Mouse (Mus musculus) A20 (cell line): Measurements from ENCODE around the gene Midn.

Source experiments
- DNase-seq: peaks from one replicate; pipeline ENCODE4 v3.0.0-alpha.2; 2011; ENCODE audit warnings: low read depth, low spot score

Midn gene

GRCm38 (mm10) chr10:80147719-80148601, at the start of gene Midn:
TSS of gene Midn (plus strand) at chr10:80148272.
- peak; percentile 91 for DNase-seq

DNA sequence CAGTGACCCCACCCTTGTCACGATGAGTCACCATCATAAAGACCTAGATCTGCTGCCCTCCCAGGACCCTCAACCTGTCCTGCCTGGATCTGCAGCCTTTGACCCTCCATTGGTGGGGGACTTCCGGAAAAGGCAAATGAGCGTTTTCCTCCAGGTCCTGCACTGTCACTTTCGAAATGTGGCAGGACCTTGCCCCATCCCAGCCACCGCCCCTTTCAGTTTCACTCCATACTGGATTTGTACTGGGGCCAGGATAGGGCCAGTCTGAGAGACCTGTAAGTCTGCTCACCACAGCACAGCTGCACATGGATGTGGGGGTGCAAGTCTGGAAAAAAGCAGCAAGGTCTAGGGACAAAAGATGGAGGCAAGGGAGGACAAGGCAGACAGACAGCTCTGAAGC, 49.4 kb upstream of the Midn start:
- DNase-seq: no peak

DNA sequence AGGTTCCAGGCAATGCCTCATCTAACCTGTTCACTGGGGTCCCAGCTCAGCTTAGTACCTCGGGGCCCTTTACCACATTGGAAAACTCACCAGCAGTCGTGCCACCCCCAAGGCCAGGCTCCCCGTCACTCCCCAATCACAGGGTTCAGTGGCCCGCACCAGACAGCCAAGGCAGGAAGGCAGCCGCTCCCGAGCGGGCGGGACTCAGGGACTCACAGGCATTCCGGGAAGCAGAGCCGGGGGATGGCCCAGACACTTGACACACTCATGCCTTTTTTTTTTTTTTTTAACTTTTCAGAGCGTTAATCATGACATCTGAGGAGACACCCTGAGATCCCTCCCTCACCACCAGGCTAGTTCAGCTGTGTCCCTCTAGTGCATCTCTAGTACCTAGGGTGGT, 47.1 kb upstream of the Midn start:
- no peak for DNase-seq

DNA sequence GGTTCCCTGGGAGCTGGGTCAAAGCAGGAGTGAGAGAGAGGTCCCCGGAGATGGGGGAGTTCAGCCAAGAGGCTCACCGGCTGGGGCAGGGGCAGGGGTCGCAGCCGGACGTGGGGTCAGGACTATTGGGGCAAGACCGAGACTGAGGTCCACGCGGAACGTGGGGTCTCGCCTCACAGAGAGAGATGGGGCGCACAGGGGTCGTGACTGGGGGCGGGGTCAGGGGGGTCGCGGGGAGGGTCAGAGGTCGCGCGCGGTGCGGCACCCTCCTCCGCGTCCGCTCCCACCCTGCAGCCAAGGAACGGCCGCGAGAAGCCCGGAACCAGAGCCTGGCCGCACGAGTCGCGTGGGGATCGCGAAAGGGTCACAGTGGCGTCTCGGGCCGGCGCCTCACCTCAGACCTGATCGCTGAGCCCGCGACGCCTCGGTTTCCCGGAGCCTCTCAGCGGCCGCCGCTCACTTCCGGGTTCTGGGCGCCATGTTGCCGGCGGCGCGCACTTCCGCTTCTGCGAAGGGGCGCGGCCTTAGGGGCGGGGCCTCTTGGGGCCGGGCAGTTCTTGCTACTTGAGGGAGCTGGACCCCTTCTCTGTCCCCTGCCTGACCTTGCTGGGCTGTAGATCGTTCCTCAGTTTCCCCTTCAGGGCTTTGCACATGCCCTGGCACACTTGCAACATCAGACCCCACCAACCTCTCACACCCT, 45.7 kb upstream of the Midn start:
- peak; percentile 91 for DNase-seq

DNA sequence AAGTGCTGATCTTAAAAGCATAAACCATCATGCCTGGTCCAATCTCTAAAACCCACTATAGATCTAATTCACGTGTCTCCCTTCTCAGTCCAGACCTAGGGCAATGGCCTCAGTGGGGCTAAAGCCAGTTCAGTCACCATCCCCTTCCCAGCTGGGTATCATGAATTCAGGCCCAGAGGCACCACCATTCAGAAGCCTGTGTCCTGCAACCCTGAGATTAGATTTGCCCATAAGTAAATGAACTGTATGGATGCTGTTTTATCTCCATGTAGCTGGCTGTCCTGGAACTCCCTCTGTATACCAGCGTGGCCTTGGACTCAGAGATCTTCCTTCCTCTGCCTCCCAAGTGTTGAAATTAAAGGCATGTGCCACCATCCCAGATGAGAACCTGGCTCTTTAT, 45.0 kb upstream of the Midn start:
- no peak for DNase-seq

- no peak for DNase-seq
Observed at GRCm38 (mm10) chr10:80104181-80104580, 43.9 kb upstream of the Midn start.

DNA sequence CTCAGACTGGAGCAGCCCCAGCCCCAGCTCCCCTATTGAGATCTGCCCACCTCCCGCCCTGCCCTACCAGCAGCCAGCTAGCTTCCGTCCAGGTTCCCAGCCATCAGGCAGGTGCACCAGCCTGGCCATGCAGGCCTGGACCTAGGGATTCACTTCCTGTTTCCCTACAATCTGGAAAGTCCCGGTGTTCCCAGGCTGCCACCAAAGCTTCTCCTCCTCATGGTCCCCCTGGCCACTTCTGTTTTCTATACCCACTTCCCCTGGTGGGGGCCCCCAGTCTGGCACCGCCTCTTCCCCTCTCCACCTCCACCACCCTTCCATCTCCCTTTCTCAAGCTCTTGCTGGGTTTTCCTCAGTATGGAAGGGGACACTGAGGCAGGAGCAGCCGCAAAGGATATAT, 42.6 kb upstream of the Midn start, which contains the start of gene Sbno2:
Gene Sbno2, minus strand, starts transcription at position 112 of the 400 bp plus-strand sequence.
- DNase-seq: peak; percentile 82

- DNase-seq: no peak
Observed at GRCm38 (mm10) chr10:80105926-80106325, 42.1 kb upstream of the Midn start.

- DNase-seq: no peak
Observed at GRCm38 (mm10) chr10:80107678-80108077, 40.4 kb upstream of the Midn start.

GRCm38 (mm10) chr10:80114341-80115284, 33.5 kb upstream of the Midn start:
- peak; percentile 90 for DNase-seq

DNA sequence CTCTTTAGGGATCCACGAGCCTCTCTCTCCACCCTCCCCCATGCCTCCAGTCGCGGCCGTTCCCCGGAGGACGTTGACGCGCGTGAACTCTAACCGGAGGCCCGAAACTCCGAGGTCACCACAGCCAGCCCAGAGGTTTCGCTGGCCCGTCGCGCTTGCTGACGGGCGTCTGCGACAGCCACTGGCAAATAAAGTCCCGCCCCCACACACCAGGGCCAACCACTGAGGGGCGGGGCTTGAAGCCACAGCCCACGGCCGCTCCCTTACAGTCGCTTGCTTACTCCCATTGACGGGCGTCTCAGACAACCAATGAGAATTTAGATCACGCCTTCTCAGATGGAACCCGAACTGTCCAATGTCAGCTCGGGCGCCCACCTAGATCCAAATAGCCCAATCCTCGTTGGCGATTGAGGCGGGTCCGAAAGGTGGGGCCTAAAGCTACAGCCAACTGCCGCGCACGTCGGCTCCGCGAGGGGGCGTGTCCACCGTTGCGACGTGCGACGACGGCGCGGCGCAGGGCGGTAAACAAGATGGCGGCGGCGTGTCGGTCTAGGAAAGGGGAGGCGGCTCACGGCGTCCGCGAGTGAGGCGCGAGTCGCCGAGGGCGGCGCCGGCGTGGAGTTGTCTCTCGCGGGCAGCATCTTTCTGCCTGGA, 32.7 kb upstream of the Midn start, which contains the start of gene Stk11:
Gene Stk11, plus strand, starts transcription at position 514 of the 654 bp plus-strand sequence.
- peak; percentile 100 for DNase-seq

DNA sequence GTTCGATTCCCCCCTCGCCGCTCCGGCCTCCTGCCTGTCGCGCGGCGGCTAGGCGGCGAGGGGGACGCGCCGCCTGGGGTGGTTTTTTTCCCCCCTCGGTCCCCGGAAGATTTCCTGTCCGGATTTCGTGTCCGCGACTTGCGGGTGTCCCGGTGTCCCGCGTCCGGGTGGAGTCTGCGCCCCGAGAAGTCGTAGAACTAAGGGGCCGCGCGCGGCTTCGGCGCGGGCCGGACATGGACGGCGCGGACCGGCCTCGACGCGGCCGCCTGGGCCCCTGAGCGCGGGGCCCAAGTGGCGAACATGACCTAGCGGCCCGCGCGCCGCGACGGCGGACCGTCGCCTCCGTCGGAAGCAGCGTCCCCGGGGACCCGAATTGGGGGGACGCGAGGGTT, 32.1 kb upstream of the Midn start:
- DNase-seq: no peak

DNA sequence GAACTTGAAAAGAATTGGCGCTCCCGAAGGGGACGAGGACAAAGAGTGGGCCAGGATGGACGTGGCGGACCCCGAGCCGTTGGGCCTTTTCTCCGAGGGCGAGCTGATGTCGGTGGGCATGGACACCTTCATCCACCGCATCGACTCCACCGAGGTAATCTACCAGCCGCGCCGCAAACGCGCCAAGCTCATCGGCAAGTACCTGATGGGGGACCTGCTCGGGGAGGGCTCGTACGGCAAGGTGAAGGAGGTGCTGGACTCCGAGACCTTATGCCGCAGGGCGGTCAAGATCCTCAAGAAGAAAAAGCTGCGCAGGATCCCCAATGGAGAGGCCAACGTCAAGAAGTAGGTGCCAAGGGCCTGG, 31.5 kb upstream of the Midn start:
- DNase-seq: no peak

GRCm38 (mm10) chr10:80116927-80117691, 31.0 kb upstream of the Midn start:
- DNase-seq: peak; percentile 80

DNA sequence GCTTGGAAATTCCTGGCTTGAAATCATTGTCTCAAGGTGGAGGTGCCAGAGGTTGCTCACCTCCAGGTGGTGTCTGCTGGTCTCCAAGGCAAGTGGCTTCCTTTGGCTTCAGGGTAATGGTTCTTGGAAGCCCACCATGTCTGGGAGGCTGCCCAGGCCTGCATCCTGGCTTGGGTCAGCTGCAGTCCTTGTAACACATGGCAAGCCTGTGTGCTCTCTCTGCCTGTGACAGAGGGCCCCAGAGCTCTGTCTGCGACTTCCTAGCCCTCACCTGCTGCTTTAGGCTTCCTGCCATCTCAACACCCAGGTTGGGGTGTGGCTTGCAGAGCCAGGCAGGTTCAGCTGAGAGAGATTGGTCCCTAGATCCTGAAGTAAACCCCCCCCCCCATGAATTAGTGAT, 30.3 kb upstream of the Midn start:
- no peak for DNase-seq

- DNase-seq: no peak
Observed at GRCm38 (mm10) chr10:80118552-80118951, 29.5 kb upstream of the Midn start.

- DNase-seq: no peak
Observed at GRCm38 (mm10) chr10:80120146-80120545, 27.9 kb upstream of the Midn start.

DNA sequence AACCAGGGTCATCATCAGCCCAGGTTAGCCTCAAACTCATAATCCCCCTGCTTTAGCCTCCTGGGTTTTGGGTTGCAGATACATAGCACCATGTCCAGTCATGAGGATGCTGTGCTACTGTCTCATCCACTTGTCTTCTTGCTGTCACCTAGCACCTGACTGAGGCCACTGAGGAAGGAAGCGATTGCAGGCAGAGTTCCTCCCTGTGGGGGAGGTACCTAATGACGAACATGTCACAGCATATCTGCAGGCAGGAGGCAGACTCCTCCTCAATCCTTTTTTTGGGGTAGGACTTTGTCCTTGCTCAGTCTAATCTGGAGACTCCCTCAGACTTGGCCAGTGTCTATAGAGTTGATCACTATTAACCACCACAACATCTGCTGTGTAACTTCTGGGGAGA, 26.4 kb upstream of the Midn start:
- DNase-seq: no peak

DNA sequence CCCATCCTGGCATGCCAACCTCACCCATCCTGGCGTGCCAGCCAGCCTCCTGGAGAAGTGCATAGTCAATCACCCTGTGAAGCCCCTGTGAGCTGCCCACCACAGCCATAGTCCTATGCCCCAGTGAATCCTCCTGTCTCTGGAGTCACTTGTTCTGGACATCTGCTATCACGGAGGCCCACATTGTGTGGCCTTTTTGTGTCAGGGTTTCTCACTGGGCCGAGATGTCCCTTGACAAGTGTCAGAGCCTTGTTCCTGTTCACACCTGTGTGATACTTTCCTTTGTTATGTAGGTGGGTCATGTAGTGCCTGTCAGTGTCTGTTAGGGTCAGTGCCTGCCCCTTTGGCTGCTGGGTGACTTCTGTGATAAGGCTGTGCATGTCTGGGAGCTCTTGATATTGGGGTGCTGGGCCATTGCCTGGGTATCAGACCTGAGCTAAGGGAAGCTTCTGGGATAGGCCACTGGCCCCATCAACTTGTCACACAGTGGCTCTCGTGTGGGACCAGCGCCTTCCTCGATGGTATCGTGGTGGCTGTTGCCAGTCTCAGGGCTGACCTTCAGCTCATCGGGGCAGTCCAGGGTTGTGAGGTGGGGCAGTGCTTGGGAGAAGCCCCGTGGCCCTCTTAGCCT, 24.0 kb upstream of the Midn start:
- no peak for DNase-seq

GRCm38 (mm10) chr10:80127920-80128319, 20.2 kb upstream of the Midn start:
- DNase-seq: no peak
